Mouse (Mus musculus): ENCODE results near the gene AI182371. TPM values are rescaled to one million over a fixed set of nuclear protein-coding genes. Genes with fewer than 3 reads are reported as not detected.

The AI182371 gene
- total and polyA plus RNA-seq, 2 experiments from 2014 or later, result 0.18 to 0.33 TPM

DNA sequence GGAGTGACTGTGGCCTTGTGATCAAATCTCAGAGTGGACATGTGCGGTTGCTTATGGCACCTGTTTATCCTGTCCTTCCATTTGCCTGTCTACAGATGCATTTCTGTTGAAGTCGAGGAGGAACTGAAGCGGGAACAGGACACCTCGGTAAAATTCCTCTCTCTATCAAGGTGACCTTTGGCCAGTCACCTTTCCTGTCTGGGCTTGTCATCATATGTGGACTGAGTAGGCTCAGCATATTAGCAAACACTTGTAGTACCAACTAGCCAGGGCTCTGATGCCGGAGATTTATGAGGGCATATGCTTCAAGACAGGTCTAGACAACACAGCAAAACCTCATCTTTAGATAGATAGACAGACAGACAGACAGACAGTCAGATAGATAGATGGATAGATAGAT lies 41.1 kb downstream of the AI182371 start:
- H3K27ac ChIP-seq (ENCODE audit: low read depth, low read length), result no peak overlapping the region
- H3K27me3 ChIP-seq (ENCODE audit: insufficient read depth, low read length), result no peaks in the 10 kb centered on the region
- H3K4me1 ChIP-seq (ENCODE audit: insufficient read depth), result no peaks in the 10 kb centered on the region
- 92% methylated on average over 5 of the region's 5 CpGs for WGBS
- ATAC-seq (no peak), DNase-seq (no peak)
- H3K4me2 ChIP-seq (ENCODE audit: low read depth), result no peak overlapping the region
- no peaks in the 10 kb centered on the region for H3K36me3 ChIP-seq (ENCODE audit: insufficient read depth)
- no peak overlapping the region for H3K9ac ChIP-seq
- no peak overlapping the region for H3K4me3 ChIP-seq (ENCODE audit: low read depth, low read length)
- H3K9me3 ChIP-seq (ENCODE audit: low read length), result no peaks in the 10 kb centered on the region
- no peak for TF ChIP-seq CTCF (IDR thresholded peaks at IDR 0.05; ENCODE audit: low read depth)

DNA sequence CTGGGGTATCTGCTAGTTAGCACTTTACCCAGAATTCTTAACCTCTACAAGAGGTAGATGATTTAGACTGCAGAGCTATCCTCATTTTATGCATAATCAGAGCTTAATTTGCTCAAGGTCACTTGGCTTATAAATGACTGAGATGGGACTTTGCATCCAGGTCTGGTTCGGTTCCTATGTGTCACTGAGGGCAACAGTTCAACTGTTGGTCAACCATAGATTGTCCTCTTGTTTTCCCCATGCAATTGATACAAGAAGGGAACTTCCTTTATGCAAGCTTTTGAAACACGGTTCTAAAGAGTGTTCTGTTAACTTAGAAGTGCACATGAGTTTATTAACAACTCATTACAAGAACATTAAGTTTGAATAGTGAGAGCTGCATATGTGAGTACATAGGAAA lies 43.0 kb downstream of the AI182371 start:
- 80% methylated on average over 2 of the region's 2 CpGs for WGBS
- ATAC-seq (no peak), DNase-seq (no peak)
- Histone ChIP-seq H3K9ac (no peak overlapping the region), H3K36me3 (ENCODE audit: insufficient read depth) (no peaks in the 10 kb centered on the region), H3K9me3 (ENCODE audit: low read length) (no peaks in the 10 kb centered on the region), H3K4me2 (ENCODE audit: low read depth) (no peak overlapping the region), H3K27me3 (ENCODE audit: insufficient read depth, low read length) (no peaks in the 10 kb centered on the region), H3K4me3 (ENCODE audit: low read depth, low read length) (no peak overlapping the region), H3K27ac (ENCODE audit: low read depth, low read length) (no peak overlapping the region), H3K4me1 (ENCODE audit: insufficient read depth) (no peaks in the 10 kb centered on the region)
- no peak for TF ChIP-seq CTCF (IDR thresholded peaks at IDR 0.05; ENCODE audit: low read depth)

DNA sequence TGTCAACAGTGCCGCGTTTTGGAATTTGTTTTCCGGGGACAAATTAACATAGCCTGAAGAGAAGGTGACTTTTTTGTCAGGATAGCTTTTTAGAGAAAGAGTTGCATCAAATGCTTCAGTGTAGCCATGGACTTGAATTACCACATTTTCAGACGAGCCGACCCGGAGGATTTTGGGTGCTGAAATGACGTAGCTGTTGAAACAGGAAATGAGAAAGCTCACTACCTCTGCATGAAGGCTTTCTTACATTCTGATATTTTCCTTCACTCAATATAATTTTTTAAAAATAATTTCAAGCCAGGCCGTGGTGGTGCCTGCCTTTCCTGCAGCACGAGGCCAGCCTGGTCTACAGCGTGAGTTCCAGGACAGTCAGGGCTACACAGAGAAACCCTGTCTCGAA lies 44.1 kb downstream of the AI182371 start:
- H3K4me1 ChIP-seq (ENCODE audit: insufficient read depth), result no peaks in the 10 kb centered on the region
- ATAC-seq (no peak), DNase-seq (no peak)
- H3K9me3 ChIP-seq (ENCODE audit: low read length), result no peaks in the 10 kb centered on the region
- no peak for TF ChIP-seq CTCF (IDR thresholded peaks at IDR 0.05; ENCODE audit: low read depth)
- H3K36me3 ChIP-seq (ENCODE audit: insufficient read depth), result no peaks in the 10 kb centered on the region
- no peaks in the 10 kb centered on the region for H3K27me3 ChIP-seq (ENCODE audit: insufficient read depth, low read length)
- H3K9ac ChIP-seq, result no peak overlapping the region
- WGBS, result 93% methylated on average over 11 of the region's 11 CpGs
- no peak overlapping the region for H3K4me2 ChIP-seq (ENCODE audit: low read depth)
- no peak overlapping the region for H3K4me3 ChIP-seq (ENCODE audit: low read depth, low read length)
- H3K27ac ChIP-seq (ENCODE audit: low read depth, low read length), result no peak overlapping the region

DNA sequence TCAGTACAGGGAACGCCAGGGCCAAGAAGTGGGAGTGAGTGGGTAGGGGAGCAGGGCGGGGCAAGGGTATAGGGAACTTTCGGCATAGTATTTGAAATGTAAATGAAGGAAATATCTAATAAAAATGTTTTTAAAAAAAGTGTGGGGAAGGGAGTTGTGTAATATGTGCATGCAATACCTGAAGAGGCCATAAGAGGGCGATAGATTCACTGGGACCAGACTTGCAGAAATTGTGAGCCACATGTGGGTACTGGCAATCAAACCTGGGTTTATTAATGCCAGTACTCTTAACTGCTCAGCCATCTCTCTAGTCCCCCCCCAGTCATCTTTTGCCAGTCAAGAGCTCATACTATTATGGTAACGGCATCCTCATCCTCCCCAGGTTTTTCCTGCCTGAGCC lies 52.5 kb downstream of the AI182371 start:
- ATAC-seq (no peak), DNase-seq (peak; percentile 18)
- no peak overlapping the region for H3K9ac ChIP-seq
- WGBS, result 45% methylated on average over 5 of the region's 5 CpGs
- H3K27ac ChIP-seq (ENCODE audit: low read depth, low read length), result no peak overlapping the region
- no peaks in the 10 kb centered on the region for H3K9me3 ChIP-seq (ENCODE audit: low read length)
- H3K4me3 ChIP-seq (ENCODE audit: low read depth, low read length), result no peak overlapping the region
- no peaks in the 10 kb centered on the region for H3K4me1 ChIP-seq (ENCODE audit: insufficient read depth)
- H3K27me3 ChIP-seq (ENCODE audit: insufficient read depth, low read length), result no peaks in the 10 kb centered on the region
- no peak overlapping the region for H3K4me2 ChIP-seq (ENCODE audit: low read depth)
- TF ChIP-seq CTCF (IDR thresholded peaks at IDR 0.05; ENCODE audit: low read depth), result peak; percentile 59
- no peaks in the 10 kb centered on the region for H3K36me3 ChIP-seq (ENCODE audit: insufficient read depth)

DNA sequence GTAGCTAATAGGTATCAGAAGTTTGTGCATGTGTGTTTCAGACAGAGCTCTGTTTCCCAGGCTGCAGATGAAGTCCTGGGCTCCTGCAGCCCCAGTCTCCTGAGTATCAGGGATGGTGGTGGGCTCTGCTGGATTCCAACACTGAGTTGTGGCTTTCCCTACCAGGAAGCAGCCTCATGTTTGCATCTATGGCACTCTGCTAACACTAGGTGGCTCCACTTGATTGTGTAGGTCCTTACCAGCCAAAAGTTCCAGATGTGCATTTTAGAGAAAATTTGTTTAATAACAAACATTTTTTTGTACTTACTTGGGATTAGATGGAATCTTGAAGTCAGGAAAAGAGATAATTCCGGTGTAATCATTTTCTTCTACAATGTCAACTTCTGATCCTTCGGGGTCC lies 56.4 kb downstream of the AI182371 start:
- ATAC-seq (no peak), DNase-seq (peak; percentile 6)
- Histone ChIP-seq H3K4me1 (ENCODE audit: insufficient read depth) (no peaks in the 10 kb centered on the region), H3K4me3 (ENCODE audit: low read depth, low read length) (no peak overlapping the region), H3K27ac (ENCODE audit: low read depth, low read length) (no peak overlapping the region), H3K27me3 (ENCODE audit: insufficient read depth, low read length) (no peaks in the 10 kb centered on the region), H3K9ac (no peak overlapping the region), H3K4me2 (ENCODE audit: low read depth) (no peak overlapping the region), H3K36me3 (ENCODE audit: insufficient read depth) (no peaks in the 10 kb centered on the region), H3K9me3 (ENCODE audit: low read length) (no peaks in the 10 kb centered on the region)
- peak; percentile 60 for TF ChIP-seq CTCF (IDR thresholded peaks at IDR 0.05; ENCODE audit: low read depth)
- WGBS, result 74% methylated on average over 2 of the region's 2 CpGs

DNA sequence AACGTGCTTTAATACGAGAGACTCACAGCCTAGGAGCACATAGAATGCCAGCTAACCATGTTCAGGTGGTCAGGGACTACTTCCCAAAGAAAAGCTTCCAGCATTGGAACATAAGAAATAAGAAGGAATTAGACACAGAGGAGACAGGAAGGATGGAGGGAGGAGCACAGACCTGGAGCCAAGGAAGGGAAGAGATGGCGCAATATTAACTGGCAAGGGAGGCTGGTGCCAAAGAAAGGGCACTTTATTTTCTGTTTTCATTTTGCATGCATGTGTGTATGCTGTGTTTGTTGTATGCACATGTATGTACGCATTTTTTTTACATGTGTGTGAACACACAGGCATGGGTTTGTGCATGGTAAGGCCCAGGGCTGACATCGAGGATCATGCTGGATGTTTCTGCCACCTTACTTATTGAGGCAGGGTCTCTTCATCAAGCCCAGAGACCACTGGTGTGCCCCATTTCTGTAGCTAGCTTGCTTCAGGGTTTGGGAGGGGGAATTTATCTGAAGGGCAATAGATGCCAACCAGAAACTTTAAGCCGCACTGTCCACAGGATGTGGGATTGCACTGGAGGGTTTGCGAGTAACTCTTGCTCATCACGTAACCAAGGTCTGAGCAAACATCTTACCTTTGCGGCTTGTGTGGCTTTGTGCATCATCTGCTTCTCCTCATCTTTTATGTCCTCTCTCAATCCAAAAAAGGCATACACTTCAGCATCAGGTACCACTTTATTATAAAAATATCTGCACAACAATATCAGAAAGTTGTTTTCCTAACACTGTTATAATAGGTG lies 62.6 kb downstream of the AI182371 start:
- Histone ChIP-seq H3K4me2 (ENCODE audit: low read depth) (no peak overlapping the region), H3K4me3 (ENCODE audit: low read depth, low read length) (no peak overlapping the region), H3K36me3 (ENCODE audit: insufficient read depth) (no peaks in the 10 kb centered on the region), H3K27ac (ENCODE audit: low read depth, low read length) (no peak overlapping the region), H3K9me3 (ENCODE audit: low read length) (no peaks in the 10 kb centered on the region), H3K9ac (no peak overlapping the region), H3K4me1 (ENCODE audit: insufficient read depth) (no peaks in the 10 kb centered on the region), H3K27me3 (ENCODE audit: insufficient read depth, low read length) (no peaks in the 10 kb centered on the region)
- DNase-seq (no peak), ATAC-seq (no peak)
- no peak for TF ChIP-seq CTCF (IDR thresholded peaks at IDR 0.05; ENCODE audit: low read depth)
- WGBS, result 84% methylated on average over 9 of the region's 9 CpGs

Other genes starting within 250 kb of the AI182371 start
- 0.38 and 0.43 TPM in 2 replicates for gene Cutal, start 227.1 kb downstream of the AI182371 start, total RNA-seq (2014; rRNA removed)
- 0.29 and 0.39 TPM in 2 replicates for gene Cutal, start 227.1 kb downstream of the AI182371 start, polyA plus RNA-seq (2015; fragmentation: Nextera tagmentation; extraction: Ambion mirVana)
- gene Psmd5, start 226.6 kb downstream of the AI182371 start, total RNA-seq (2014; rRNA removed), result 40.5 and 43.3 TPM in 2 replicates
- 84.6 and 85.2 TPM in 2 replicates for gene Psmd5, start 226.6 kb downstream of the AI182371 start, polyA plus RNA-seq (2015; fragmentation: Nextera tagmentation; extraction: Ambion mirVana)
- 1.5 and 2.5 TPM in 2 replicates for gene Phf19, start 187.5 kb downstream of the AI182371 start, total RNA-seq (2014; rRNA removed)
- 1.5 and 2.4 TPM in 2 replicates for gene Phf19, start 187.5 kb downstream of the AI182371 start, polyA plus RNA-seq (2015; fragmentation: Nextera tagmentation; extraction: Ambion mirVana)
- 0.86 and 2.2 TPM in 2 replicates for gene Traf1, start 139.8 kb downstream of the AI182371 start, total RNA-seq (2014; rRNA removed)
- gene Traf1, start 139.8 kb downstream of the AI182371 start, polyA plus RNA-seq (2015; fragmentation: Nextera tagmentation; extraction: Ambion mirVana), result 1.9 and 2.7 TPM in 2 replicates
- gene Hc, start 40.1 kb downstream of the AI182371 start, total RNA-seq (2014; rRNA removed), result 0.46 and 1.1 TPM in 2 replicates
- 0.28 and 1.3 TPM in 2 replicates for gene Hc, start 40.1 kb downstream of the AI182371 start, polyA plus RNA-seq (2015; fragmentation: Nextera tagmentation; extraction: Ambion mirVana)
- gene Cntrl, start 7.9 kb upstream of the AI182371 start, total RNA-seq (2014; rRNA removed), result 10.4 and 17.4 TPM in 2 replicates
- 5.5 and 7.0 TPM in 2 replicates for gene Cntrl, start 7.9 kb upstream of the AI182371 start, polyA plus RNA-seq (2015; fragmentation: Nextera tagmentation; extraction: Ambion mirVana)
- gene Rab14, start 99.6 kb upstream of the AI182371 start, total RNA-seq (2014; rRNA removed), result 98.0 and 121 TPM in 2 replicates
- gene Rab14, start 99.6 kb upstream of the AI182371 start, polyA plus RNA-seq (2015; fragmentation: Nextera tagmentation; extraction: Ambion mirVana), result 432 and 544 TPM in 2 replicates
- 24.3 and 30.3 TPM in 2 replicates for gene Gsn, start 154.8 kb upstream of the AI182371 start, total RNA-seq (2014; rRNA removed)
- gene Gsn, start 154.8 kb upstream of the AI182371 start, polyA plus RNA-seq (2015; fragmentation: Nextera tagmentation; extraction: Ambion mirVana), result 24.3 and 27.2 TPM in 2 replicates
- 16.9 and 23.3 TPM in 2 replicates for gene Stom, start 235.4 kb upstream of the AI182371 start, total RNA-seq (2014; rRNA removed)
- 16.2 and 18.9 TPM in 2 replicates for gene Stom, start 235.4 kb upstream of the AI182371 start, polyA plus RNA-seq (2015; fragmentation: Nextera tagmentation; extraction: Ambion mirVana)